Mouse (Mus musculus): Measurements from ENCODE around the gene Fxr2. TPM values are rescaled to one million over a fixed set of nuclear protein-coding genes. Genes with fewer than 3 reads are reported as not detected.

Gene Fxr2
- polyA plus RNA-seq, 1 experiment: 104 TPM

GRCm38 (mm10) chr11:69683576-69683975, 50.8 kb downstream of the Fxr2 start:
- TF ChIP-seq TCF12 (IDR thresholded peaks at IDR 0.05; ENCODE audit: insufficient read depth, poor library complexity, severe bottlenecking): no peak
- no peak for TF ChIP-seq POLR2AphosphoS2 (IDR thresholded peaks at IDR 0.05; ENCODE audit: insufficient read length, low read depth)
- TF ChIP-seq SRF (IDR thresholded peaks at IDR 0.05; ENCODE audit: control insufficient read depth, insufficient read length, low read depth): no peak
- TF ChIP-seq TCF3 (IDR thresholded peaks at IDR 0.05; ENCODE audit: insufficient read length, low read depth): no peak
- no peak for TF ChIP-seq REST (IDR thresholded peaks at IDR 0.05; ENCODE audit: insufficient read depth, insufficient read length)
- TF ChIP-seq MYOD1 (IDR thresholded peaks at IDR 0.05; ENCODE audit: control insufficient read depth in 1 of 3, insufficient read length in 2 of 3, low read depth in 2 of 3): no peak
- no peak for TF ChIP-seq E2F4 (IDR thresholded peaks at IDR 0.05; ENCODE audit: insufficient read depth)
- TF ChIP-seq MAX (IDR thresholded peaks at IDR 0.05; ENCODE audit: low read depth): no peak
- TF ChIP-seq POLR2A (IDR thresholded peaks at IDR 0.05; ENCODE audit: insufficient read length, low read depth): no peak
- no peak for TF ChIP-seq CEBPB (IDR thresholded peaks at IDR 0.05; ENCODE audit: insufficient read depth, poor library complexity, severe bottlenecking)
- no peak overlapping the region for H3K4me2 ChIP-seq (ENCODE audit: low read depth)
- peaks cover 4% of the 10 kb centered on the region for H3K36me3 ChIP-seq (ENCODE audit: control insufficient read depth, insufficient read depth)
- H3K27me3 ChIP-seq (ENCODE audit: control insufficient read depth, insufficient read depth, insufficient read length): no peaks in the 10 kb centered on the region
- H3ac ChIP-seq (ENCODE audit: control insufficient read depth, insufficient read length): no peak overlapping the region
- peaks cover 26% of the 10 kb centered on the region for H3K79me2 ChIP-seq (ENCODE audit: control insufficient read depth, insufficient read depth)
- H3K4me3 ChIP-seq: no peak overlapping the region

GRCm38 (mm10) chr11:69684128-69684745, 51.4 kb downstream of the Fxr2 start:
- no peak for TF ChIP-seq REST (IDR thresholded peaks at IDR 0.05; ENCODE audit: insufficient read depth, insufficient read length)
- TF ChIP-seq MAX (IDR thresholded peaks at IDR 0.05; ENCODE audit: low read depth): no peak
- no peak for TF ChIP-seq POLR2AphosphoS2 (IDR thresholded peaks at IDR 0.05; ENCODE audit: insufficient read length, low read depth)
- no peak for TF ChIP-seq CEBPB (IDR thresholded peaks at IDR 0.05; ENCODE audit: insufficient read depth, poor library complexity, severe bottlenecking)
- TF ChIP-seq TCF3 (IDR thresholded peaks at IDR 0.05; ENCODE audit: insufficient read length, low read depth): no peak
- no peak for TF ChIP-seq MYOD1 (IDR thresholded peaks at IDR 0.05; ENCODE audit: control insufficient read depth in 1 of 3, insufficient read length in 2 of 3, low read depth in 2 of 3)
- no peak for TF ChIP-seq SRF (IDR thresholded peaks at IDR 0.05; ENCODE audit: control insufficient read depth, insufficient read length, low read depth)
- TF ChIP-seq E2F4 (IDR thresholded peaks at IDR 0.05; ENCODE audit: insufficient read depth): no peak
- H3K79me2 ChIP-seq (ENCODE audit: control insufficient read depth, insufficient read depth): peaks cover 19% of the 10 kb centered on the region
- no peak overlapping the region for H3ac ChIP-seq (ENCODE audit: control insufficient read depth, insufficient read length)
- H3K27me3 ChIP-seq (ENCODE audit: control insufficient read depth, insufficient read depth, insufficient read length): no peaks in the 10 kb centered on the region
- H3K4me3 ChIP-seq: no peak overlapping the region
- no peak overlapping the region for H3K4me2 ChIP-seq (ENCODE audit: low read depth)
- H3K36me3 ChIP-seq (ENCODE audit: control insufficient read depth, insufficient read depth): no peaks in the 10 kb centered on the region

GRCm38 (mm10) chr11:69684936-69685335, 52.1 kb downstream of the Fxr2 start:
- TF ChIP-seq TCF3 (IDR thresholded peaks at IDR 0.05; ENCODE audit: insufficient read length, low read depth) (no peak), REST (IDR thresholded peaks at IDR 0.05; ENCODE audit: insufficient read depth, insufficient read length) (no peak), POLR2AphosphoS2 (IDR thresholded peaks at IDR 0.05; ENCODE audit: insufficient read length, low read depth) (no peak), CEBPB (IDR thresholded peaks at IDR 0.05; ENCODE audit: insufficient read depth, poor library complexity, severe bottlenecking) (no peak), MYOD1 (IDR thresholded peaks at IDR 0.05; ENCODE audit: control insufficient read depth in 1 of 3, insufficient read length in 2 of 3, low read depth in 2 of 3) (no peak), TCF12 (IDR thresholded peaks at IDR 0.05; ENCODE audit: insufficient read depth, poor library complexity, severe bottlenecking) (no peak)
- H3K27me3 ChIP-seq (ENCODE audit: control insufficient read depth, insufficient read depth, insufficient read length): no peaks in the 10 kb centered on the region
- no peak overlapping the region for H3K4me3 ChIP-seq
- H3K36me3 ChIP-seq (ENCODE audit: control insufficient read depth, insufficient read depth): no peaks in the 10 kb centered on the region
- peaks cover 14% of the 10 kb centered on the region for H3K79me2 ChIP-seq (ENCODE audit: control insufficient read depth, insufficient read depth)
- no peak overlapping the region for H3K4me2 ChIP-seq (ENCODE audit: low read depth)
- no peak overlapping the region for H3ac ChIP-seq (ENCODE audit: control insufficient read depth, insufficient read length)

- Histone ChIP-seq H3ac (ENCODE audit: control insufficient read depth, insufficient read length) (no peak within 1 kb of the TSS), H3K4me3 (no peak within 1 kb of the TSS), H3K27me3 (ENCODE audit: control insufficient read depth, insufficient read depth, insufficient read length) (no peaks in the 10 kb centered on the region), H3K4me2 (ENCODE audit: low read depth) (no peak within 1 kb of the TSS), H3K79me2 (ENCODE audit: control insufficient read depth, insufficient read depth) (peaks cover 11% of the 10 kb centered on the region), H3K36me3 (ENCODE audit: control insufficient read depth, insufficient read depth) (no peaks in the 10 kb centered on the region)
- no peak for TF ChIP-seq USF1 (IDR thresholded peaks at IDR 0.05; ENCODE audit: low read depth)
- no peak for TF ChIP-seq MAX (IDR thresholded peaks at IDR 0.05; ENCODE audit: low read depth)
- no peak for TF ChIP-seq TCF3 (IDR thresholded peaks at IDR 0.05; ENCODE audit: insufficient read length, low read depth)
- no peak for TF ChIP-seq POLR2AphosphoS2 (IDR thresholded peaks at IDR 0.05; ENCODE audit: insufficient read length, low read depth)
- no peak for TF ChIP-seq SRF (IDR thresholded peaks at IDR 0.05; ENCODE audit: control insufficient read depth, insufficient read length, low read depth)
- no peak for TF ChIP-seq POLR2A (IDR thresholded peaks at IDR 0.05; ENCODE audit: insufficient read length, low read depth)
- no peak for TF ChIP-seq CEBPB (IDR thresholded peaks at IDR 0.05; ENCODE audit: insufficient read depth, poor library complexity, severe bottlenecking)
- no peak for TF ChIP-seq REST (IDR thresholded peaks at IDR 0.05; ENCODE audit: insufficient read depth, insufficient read length)
- TF ChIP-seq E2F4 (IDR thresholded peaks at IDR 0.05; ENCODE audit: insufficient read depth): no peak
These were observed 52.8 kb downstream of the Fxr2 start, which contains the start of gene Tnfsf13 for GRCm38 (mm10) chr11:69685526-69686148. Gene Tnfsf13, minus strand, starts transcription at chr11:69685784.

- H3K4me2 ChIP-seq (ENCODE audit: low read depth): no peak overlapping the region
- no peaks in the 10 kb centered on the region for H3K27me3 ChIP-seq (ENCODE audit: control insufficient read depth, insufficient read depth, insufficient read length)
- no peaks in the 10 kb centered on the region for H3K36me3 ChIP-seq (ENCODE audit: control insufficient read depth, insufficient read depth)
These were observed 53.6 kb downstream of the Fxr2 start for GRCm38 (mm10) chr11:69686377-69686776.

More at GRCm38 (mm10) chr11:69686377-69686776, 53.6 kb downstream of the Fxr2 start:
- Histone ChIP-seq H3K4me3 (no peak overlapping the region), H3K79me2 (ENCODE audit: control insufficient read depth, insufficient read depth) (peaks cover 3% of the 10 kb centered on the region), H3ac (ENCODE audit: control insufficient read depth, insufficient read length) (no peak overlapping the region)
- TF ChIP-seq MYOD1 (IDR thresholded peaks at IDR 0.05; ENCODE audit: control insufficient read depth in 1 of 3, insufficient read length in 2 of 3, low read depth in 2 of 3) (no peak), E2F4 (IDR thresholded peaks at IDR 0.05; ENCODE audit: insufficient read depth) (no peak), TCF3 (IDR thresholded peaks at IDR 0.05; ENCODE audit: insufficient read length, low read depth) (no peak), POLR2A (IDR thresholded peaks at IDR 0.05; ENCODE audit: insufficient read length, low read depth) (no peak), CEBPB (IDR thresholded peaks at IDR 0.05; ENCODE audit: insufficient read depth, poor library complexity, severe bottlenecking) (no peak), REST (IDR thresholded peaks at IDR 0.05; ENCODE audit: insufficient read depth, insufficient read length) (no peak), MAX (IDR thresholded peaks at IDR 0.05; ENCODE audit: low read depth) (no peak), SRF (IDR thresholded peaks at IDR 0.05; ENCODE audit: control insufficient read depth, insufficient read length, low read depth) (no peak), MYOG (IDR thresholded peaks at IDR 0.05; ENCODE audit: control insufficient read depth in 1 of 3, insufficient read depth in 1 of 3, insufficient read length in 2 of 3, low read depth in 2 of 3) (no peak), POLR2AphosphoS2 (IDR thresholded peaks at IDR 0.05; ENCODE audit: insufficient read length, low read depth) (no peak), TCF12 (IDR thresholded peaks at IDR 0.05; ENCODE audit: insufficient read depth, poor library complexity, severe bottlenecking) (no peak), USF1 (IDR thresholded peaks at IDR 0.05; ENCODE audit: low read depth) (no peak)

Data from myocyte (in vitro differentiated cells).